Mouse (Mus musculus) granulocyte monocyte progenitor cell, adult 5-6 weeks (primary cell): ENCODE measurements around the gene Ntn3. TPM values are rescaled to one million over a fixed set of nuclear protein-coding genes. Genes with fewer than 3 reads are reported as not detected.
A peak's percentile ranks its signal among the peaks of the same experiment; 100 is the strongest.

Source experiments
- ATAC-seq: replicated peaks from 2 replicates; pipeline ENCODE4 v1.8.0; 2016; ENCODE audit warnings: mild to moderate bottlenecking, moderate TSS enrichment, inconsistent platforms; ENCODE audit not compliant: poor library complexity, severe bottlenecking
- total RNA-seq, 2 experiments: library from RNA; stranded (forward) in 1 of 2; stranded (reverse) in 1 of 2; fragments of 200-712, 200-1000 nt in 1 of 2; fragments of >200 nt in 1 of 2; fragmentation: Nextera tagmentation in 1 of 2; gene quantifications; 2 replicates each; pipeline ENCODE4 v1.2.3; 2014 to 2017

Gene Ntn3
- total RNA-seq, 2 experiments from 2014 or later = not detected

DNA sequence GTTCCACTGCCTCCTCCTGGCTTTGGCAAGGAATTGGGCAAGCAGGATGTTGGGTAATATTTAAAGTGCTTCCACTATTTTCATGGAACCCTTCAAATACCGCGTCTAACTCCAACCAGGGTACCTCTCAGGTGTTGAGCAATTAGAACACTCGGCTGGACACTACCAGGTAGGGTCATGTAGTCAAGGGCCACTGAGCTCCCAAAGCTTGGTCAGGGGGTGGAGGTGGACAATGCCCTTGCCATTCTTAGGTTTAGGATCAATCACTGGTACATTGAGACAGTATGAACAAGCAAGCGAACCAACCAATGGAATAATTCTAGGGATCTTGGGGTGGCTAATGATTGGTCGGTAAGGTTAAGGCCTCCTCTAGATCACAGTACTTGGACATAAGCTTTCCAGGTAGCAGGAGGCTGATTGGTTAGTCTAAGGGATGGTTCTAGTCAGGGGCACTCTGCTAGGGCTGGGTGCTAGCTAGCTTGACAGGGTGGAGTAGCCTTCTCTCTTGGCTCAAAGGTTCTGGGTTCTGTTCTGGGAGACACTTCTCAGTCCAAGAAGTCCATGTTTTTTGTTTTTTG is 3.2 kb upstream of the Ntn3 start:
- ATAC-seq = 0 out of 2 replicates have a peak, but pooled peaks have one; percentile 4

DNA sequence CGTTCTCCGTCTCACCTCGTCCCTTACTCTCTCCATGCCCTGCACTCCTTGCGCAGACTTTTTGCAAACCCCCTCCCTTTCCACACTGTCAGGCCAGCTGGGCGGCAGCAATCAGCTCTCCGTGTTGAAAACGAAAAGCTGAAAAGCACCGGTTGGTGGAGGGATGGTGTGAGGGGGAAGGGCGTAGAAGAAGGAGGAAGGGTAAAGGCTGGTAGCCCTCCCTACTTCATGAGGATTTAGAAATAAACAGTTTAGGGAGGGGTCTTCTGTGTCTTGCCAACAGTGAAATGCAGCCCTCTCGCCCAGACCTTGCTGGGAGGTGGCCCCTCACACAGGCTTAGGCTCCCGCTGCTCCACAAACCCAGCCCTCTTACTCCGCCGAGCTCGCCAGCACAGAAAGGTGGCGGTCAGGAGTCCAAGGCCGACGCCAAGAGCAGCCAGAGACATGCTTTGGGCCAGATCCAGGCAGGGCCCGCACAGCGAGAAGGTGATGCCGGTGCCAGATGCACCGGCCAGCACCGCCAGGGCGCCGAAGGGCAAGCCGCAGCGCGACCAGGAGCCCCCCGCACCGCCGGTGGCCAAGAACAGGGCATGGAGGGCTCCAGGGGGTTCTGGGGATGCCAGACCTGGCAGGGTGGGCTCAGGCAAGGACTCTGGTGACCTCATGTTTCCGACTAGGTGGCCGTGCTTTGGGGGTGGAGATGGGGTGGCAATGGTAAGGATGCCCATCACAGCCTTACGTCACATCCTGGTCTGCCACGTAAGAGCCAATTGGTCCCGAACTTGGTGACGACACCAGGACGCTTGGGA is 2.5 kb upstream of the Ntn3 start:
- peak; percentile 82 for ATAC-seq

DNA sequence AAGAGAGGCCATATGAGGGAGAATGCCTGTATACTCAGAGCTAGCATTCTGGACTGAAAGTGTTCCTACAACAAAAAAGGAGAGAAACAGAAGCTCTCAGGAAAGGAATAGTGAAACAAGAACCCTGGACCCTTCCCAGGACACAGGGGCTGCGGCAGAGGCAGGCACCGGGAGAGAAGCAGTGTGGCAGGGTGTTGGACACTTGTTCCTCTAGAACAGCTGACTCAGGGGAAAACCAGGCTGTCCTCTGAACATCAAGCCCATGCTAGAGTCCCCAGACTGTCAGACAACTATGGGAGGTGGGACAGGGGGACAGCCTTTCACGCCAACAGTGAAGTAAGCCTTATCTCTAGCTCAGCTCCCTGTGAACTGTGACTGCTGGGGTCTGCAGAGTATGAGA is 1.3 kb upstream of the Ntn3 start:
- no peak for ATAC-seq

DNA sequence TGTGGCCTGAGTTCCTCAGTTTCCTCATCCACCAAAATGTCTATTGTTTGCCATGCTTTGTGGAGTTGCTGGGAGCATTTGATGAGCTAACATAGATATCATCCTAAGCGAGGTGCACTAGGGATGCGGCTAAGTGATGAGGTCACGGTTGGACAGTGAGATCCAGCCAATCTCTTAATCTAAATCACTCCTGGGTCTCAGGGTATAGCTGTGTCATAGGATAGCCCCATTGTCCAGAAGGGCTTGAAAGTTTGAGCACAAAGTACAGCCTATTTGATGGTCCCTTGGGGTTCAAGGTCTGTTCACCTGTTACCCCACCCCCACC is 547 bp upstream of the Ntn3 start:
- no peak for ATAC-seq

DNA sequence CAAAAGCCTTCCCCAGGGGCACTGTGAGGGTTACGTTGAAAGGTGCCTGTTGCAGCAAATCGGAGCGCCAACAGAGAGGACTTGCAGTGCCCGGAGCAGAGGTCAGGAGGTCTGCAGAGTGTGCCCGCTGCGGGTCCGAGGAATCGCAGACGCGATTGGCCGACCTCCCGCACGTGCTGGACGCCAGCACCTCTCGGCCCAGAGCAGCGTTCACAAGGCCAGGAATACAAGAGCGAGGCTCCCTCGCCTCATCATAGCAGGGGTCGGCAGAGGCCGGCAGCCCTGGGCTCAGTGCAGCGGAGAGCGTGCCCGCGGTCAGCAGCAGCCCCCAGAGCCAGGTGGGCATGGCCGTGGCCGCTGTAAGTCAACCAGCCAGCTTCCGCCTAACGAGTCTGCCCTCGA is 689 bp downstream of the Ntn3 start:
- 0 out of 2 replicates have a peak, but pooled peaks have one; percentile 7 for ATAC-seq

DNA sequence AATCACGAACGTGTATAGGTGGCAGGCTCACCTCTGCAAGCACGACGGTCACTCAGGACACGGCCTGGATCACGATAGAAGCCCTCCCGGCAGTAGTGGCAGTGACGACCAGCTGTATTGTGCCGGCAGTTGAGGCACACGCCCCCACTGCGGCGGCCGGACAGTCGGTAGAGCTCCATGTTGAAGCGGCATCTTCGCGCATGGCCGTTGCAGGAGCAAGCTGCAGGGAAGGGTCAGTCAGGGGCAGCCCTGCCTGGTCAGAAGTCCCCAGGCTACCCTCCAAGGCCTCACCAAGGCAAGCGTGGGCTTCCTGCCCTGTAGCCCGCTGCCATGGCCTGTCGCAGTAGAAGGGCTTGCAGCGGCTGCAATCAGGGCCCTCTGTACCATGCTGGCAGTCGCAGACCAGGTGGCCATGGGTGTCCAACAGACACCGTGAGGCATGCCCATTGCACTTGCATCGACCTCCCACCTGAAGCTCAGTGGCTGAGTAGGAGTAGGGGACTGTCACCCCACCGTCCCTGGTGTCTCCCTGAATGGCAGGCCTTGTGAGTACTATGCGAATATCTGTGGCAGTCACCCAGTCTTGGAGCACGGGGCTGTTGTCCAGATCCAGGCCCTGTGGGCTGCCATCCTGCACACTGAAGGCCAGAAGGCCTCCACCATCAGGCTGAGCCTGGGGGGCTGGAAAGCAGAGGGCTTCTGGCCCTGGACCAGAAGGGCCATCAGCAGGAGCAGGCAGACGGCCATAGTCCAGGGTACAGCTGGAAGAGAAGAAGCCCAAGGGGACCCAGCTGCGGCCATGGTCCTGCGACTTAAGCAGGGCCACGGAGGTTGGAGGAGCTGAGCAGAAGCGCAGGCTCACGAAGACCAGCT is 1.3 kb downstream of the Ntn3 start:
- no peak for ATAC-seq

DNA sequence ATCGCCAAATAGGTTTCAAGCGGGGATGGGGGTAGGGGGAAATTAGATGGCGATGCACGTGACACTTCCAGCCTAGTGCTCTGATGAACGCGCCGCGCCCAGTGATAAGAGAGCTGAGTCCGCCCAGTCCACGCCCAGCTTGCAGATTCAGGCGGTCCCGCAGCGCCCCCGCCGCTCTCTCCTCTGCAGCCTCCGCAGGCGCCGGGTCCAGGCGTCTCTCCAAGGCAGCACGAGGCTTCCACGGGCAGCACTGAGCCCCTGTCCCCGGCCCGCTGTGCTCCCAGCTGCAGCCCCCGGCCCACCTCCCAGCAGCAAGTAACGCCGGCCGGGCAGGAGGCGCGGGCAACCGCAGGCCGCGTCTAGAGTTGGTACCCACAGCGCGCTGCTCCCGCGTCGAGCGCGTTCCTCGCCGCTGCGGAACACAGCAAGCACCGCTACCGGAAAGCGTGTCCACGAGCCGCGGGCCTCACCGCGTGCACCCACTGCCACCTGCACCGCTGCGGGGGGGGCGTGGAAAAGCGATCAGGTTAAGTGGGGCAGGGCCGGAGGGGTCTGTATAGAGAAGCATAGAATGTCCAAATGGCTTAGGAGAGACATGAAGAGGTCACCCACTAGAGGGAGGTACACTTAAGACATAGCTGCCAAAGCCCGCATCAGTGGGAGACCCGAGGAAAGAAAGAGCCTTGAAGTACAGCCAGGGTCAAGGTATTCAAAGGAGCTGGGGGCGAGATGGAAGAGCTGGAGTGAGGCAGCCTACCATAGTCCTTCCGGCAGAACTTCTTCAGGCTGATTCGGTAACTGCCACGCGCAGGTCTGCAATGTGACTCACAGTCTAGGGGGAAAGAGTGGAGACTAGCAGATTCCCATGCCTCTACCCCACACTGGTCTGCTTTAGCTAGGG is 2.6 kb downstream of the Ntn3 start:
- peak; percentile 29; the same call in 1 of the 2 replicates for ATAC-seq

DNA sequence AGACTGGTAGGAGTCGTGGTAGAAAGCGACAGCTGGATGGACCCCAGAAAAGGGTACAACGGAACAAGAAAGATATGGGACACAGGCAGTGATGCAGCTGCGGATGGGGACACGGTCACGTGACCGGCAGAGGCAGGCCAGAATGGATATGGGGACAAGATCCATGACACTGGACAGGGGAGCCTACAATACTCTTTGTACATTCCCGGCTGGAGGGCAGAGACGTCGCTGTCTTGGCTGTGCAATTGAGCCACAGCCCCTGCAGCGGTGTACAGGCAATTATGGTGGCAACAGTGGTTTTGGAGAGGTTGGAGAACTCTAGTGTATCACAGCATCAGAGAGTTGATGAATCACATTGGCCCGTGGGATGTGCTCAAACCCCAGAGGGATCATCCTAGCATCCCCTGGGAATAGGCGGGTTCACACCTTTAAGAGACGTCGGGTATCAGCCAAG is 3.4 kb downstream of the Ntn3 start:
- peak; percentile 15 for ATAC-seq

DNA sequence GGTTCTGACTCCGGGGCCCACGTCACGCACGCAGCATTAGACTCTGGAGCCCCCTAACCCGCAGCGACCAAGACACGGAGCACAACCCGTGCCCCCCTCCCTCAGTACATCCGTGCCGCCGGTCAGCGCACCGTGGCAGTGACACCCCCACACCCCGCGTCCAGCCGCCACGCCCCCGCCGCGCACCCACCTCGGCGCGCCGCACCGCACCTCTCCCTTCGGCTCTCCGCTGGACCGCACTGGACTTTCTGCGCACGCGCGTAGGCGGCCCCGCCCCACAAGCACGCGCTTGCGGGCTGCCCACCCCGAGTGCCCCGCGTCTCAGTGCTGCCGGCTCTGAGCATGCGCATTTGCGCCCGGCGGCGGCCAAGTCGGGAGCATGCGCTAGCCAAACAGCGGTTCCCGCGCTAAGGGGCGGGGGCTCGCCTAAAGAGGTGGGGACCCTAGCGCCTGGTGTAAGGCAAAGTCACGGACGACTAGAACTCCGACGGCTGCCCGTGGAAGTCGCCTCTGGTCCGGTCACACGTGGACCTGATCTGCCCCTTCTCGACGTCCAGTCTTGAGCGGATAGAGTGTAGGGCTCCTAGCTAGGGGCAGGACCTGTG is 3.9 kb downstream of the Ntn3 start, which contains the start of gene Tbc1d24:
Gene Tbc1d24 (minus strand): TSS at position 279 of the 605 bp plus-strand sequence.
- peak; percentile 59 for ATAC-seq

DNA sequence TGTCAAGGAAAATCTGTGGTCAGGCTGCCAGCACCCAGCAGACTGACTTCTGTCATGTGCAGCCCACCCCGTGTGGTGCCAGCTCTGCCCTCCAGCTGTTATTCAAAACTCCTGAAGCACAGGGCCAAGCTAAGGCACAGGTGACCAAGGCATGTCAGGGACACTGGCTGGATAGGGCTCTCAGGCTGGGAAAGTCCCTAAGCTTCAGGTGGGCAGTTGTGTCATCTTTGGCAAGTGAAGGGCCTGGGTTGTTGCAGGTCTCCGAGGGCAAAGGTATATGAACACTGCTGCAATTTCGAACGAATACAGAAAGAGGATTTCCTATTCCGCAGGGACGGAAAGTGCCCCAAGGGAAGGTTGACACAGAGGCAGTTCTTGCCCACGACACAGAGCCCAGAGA is 4.5 kb downstream of the Ntn3 start:
- ATAC-seq = no peak; the same call in 1 of the 2 replicates

DNA sequence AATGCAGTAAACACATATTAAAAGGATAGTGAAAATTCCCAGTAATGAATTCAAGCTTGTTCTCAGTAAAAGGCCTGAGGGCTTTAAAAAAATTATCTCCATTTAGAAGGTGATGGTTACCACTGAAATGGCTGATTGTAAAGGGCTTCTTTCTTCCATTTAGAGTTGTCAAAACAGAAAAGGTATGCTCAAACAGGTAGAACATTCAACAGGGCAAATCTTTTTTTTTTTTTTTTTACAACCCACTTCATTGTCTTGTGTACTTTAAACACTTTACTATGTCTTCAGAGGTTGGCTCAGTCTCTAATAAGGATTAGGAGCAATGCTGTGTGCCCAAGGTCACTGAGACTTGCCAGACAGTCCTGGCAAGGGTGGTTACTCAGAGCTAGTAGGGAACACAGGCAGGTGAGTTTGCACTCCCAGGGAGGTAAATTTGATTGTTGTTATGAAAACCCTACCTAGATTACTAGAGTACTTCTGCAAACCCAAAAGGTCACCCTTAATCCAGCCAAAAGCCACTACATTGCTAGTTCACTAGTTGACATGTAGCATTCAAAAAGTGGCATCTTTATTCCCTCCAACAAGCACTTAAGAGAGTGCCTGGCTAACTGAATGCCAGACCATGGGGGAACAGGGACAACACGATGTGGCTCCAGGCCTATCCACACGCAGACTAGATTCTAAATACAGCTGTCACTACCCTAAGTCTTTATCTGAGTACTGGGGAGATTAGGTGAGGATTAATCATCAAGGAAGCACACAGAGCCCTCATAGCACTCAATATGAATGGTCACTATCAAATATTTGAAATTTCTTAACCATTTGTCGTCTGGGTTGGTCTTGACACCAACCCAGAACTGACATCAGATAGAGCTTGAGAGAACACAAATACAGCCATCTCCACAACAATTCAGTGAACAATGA is 5.5 kb downstream of the Ntn3 start:
- ATAC-seq = no peak

DNA sequence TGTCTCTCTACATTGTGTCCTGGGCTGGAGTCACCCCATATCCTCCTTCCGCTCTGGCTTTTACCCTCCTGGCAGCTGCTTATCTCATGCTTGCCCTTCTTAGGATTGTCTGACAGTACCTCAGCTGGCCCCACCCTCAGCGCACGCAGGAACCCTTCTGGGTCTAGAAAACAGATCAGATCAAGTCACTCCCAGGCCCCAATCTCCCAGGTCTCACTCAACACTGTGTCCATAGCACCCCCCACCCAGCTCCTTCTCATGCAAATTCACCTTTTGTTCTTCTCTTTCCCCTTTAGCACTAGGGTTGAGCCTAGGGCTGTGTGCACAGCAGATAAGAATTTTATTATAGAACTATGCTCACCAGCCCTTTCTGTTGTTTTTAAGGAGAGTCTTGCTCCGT is 6.3 kb downstream of the Ntn3 start:
- ATAC-seq = no peak

DNA sequence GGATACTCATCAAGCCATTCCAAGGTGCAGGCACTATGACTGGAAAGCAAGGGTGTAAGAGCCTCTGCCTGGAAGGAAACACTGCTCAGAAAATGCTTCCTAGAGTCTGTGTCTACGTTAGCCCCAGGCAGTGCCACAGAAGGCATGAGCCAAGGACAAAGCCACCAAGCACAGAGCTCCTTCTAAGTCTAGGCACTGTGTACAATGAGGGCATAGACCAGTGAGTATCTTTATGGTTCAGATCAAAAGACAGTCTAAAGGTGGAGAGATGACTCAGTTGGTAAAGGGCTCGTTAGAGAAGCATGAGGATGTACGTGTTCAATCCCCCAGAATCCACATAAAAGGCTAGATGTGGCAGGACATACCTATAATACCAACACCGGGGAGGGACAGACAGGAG is 8.2 kb downstream of the Ntn3 start:
- ATAC-seq = no peak

DNA sequence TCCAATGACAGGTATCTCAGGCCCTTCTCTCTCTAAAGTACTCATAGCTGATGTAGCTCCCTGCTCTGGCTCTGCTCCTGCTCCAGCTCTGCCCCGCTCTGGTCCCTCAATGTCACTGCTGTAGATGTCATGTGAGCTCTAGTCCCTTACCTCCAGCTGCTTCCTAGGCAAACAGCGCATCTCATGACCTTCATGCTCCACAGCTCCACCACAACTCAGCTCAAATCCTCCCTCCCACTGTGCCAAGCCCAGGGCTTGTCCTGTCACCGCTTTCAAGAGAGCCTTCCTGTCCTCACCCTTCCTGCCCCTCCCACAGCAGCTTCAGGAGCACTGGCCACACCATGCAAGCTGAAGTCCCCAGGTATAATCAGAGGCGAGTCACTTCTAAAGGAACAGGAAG is 9.6 kb downstream of the Ntn3 start:
- ATAC-seq = 0 out of 2 replicates have a peak, but pooled peaks have one; percentile 4

DNA sequence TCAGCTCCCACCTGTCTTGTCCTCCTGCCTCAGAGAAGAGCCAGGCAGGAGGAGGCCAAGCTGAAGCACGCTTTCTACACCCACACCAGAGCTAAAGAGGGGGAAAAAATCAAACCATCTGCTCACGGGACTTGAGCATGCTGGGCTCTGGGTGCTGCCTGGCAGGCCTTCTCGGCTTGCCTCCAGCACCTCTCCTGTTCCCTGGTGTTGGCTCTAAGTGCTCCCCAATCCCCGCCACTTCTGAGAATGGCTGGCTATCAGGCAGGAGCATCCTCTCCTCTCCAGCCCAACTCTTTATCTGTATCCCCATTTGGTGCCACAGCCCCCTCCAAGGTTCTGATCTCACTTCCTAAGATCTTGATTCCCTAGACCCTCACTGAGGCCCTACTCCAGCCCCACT is 10.1 kb downstream of the Ntn3 start:
- peak; percentile 25; the same call in 1 of the 2 replicates for ATAC-seq

DNA sequence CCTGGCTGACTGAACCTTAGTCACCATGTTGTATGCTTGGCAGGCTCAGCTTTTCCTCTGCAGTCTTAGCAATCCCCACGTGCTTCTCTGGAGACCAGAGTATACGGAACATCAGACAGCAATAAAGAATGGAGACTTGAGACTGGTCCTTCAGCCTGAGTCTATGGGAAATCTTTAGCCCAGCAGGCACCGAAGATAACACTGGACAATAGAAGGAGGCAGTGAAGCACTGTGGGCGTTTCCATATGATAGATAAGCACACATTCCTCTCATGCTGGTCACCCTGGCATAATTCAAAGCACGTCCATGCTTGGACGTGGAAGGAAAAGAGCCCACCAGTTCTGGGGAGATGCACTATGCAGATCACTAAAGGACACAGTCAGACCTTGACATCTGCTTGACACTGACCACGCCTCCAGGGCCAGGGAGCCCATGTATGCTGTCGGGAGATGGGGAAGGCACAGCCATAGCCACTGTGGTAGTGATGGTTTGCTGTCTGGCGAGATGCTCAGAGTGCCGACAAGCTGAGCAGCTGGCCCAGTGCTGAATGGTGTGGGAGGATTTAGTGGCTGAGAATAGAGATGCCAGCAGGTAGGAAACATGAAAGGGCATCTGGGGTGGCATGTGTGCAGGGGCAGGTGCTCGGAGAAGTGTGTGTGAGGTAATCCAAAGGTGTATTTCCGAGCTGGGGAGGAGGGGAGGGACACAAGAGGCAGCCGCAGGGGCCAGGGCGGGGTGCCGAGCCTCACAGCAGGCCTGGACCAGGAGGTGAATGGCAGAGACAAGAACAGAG is 12.1 kb downstream of the Ntn3 start:
- ATAC-seq = no peak

DNA sequence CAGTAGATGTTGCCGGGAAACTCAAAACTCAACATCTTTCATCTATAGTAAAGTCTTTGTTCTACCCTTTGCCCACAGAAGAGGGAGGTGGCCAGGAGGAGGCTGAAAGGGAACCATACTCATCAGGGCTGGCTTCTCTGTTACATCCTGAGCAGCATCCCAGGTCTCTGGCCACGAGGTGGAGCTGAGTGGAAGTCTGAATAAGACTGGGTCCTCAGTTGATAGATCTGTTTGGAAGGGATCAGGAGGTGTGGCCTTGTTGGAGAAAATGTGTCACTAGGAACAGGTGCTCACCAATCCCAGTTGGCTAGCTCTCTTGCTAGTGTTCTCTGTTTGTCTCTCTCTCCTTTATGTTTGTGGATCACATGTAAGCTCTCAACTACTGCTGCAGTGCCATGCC is 14.0 kb downstream of the Ntn3 start:
- ATAC-seq = no peak

DNA sequence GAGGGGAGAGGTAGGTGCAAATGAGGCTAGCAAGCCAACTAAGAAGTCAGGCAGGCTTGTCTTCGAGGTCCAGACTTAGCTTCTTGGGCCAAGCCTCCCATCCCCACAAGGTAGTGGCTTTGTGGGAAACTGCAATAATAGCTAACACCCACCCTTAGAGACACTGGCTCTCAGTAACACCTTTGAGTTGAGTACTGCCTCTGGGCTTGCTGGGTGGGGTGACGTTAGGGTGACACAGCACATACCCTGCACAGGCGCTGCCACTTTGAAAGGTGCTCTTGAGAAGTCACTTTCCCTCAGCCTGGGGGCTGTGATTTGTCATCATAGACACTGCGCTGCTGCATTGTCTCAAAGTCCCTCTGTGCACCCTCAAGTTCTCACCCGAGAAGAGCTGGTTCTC is 15.6 kb downstream of the Ntn3 start:
- ATAC-seq = no peak
